Mouse (Mus musculus) embryonic facial prominence, embryonic 14.5 days (tissue): ENCODE measurements around the gene Scp2. TPM values are rescaled to one million over a fixed set of nuclear protein-coding genes. Genes with fewer than 3 reads are reported as not detected.
A peak's percentile ranks its signal among the peaks of the same experiment; 100 is the strongest.

Source experiments
- ATAC-seq: fragments of 200-750 bp; cut with Nextera tagmentation; 2 replicates; pipeline ENCODE4 v1.8.0; 2017; ENCODE audit warnings: low read depth, moderate number of reproducible peaks, moderate TSS enrichment
- DNase-seq: peaks from one replicate; pipeline ENCODE4 v3.0.0-alpha.2; 2015; ENCODE audit warnings: low spot score
- H3K27ac ChIP-seq: fragments of 300-500 bp; sonication (generic); replicated peaks from 2 replicates; pipeline ENCODE4 v1.5.1; 2014; ENCODE audit warnings: low read depth, mild to moderate bottlenecking, low read length, moderate library complexity
- H3K27me3 ChIP-seq: fragments of 300-500 bp; sonication (generic); replicated peaks from 2 replicates; pipeline ENCODE4 v1.6.1; 2014; ENCODE audit warnings: low read length; ENCODE audit not compliant: control insufficient read depth, insufficient read depth
- H3K36me3 ChIP-seq: fragments of 300-500 bp; sonication (generic); 2 replicates; pipeline ENCODE4 v1.6.1; 2014; ENCODE audit warnings: low read length, mixed read lengths; ENCODE audit not compliant: control insufficient read depth, insufficient read depth
- H3K4me1 ChIP-seq: fragments of 300-500 bp; sonication (generic); 2 replicates; pipeline ENCODE4 v1.6.1; 2014; ENCODE audit warnings: antibody characterized with exemption, low read length; ENCODE audit not compliant: control insufficient read depth, insufficient read depth
- H3K4me2 ChIP-seq: fragments of 300-500 bp; sonication (generic); 2 replicates; pipeline ENCODE4 v1.6.1; 2014; ENCODE audit warnings: low read depth, mild to moderate bottlenecking, low read length, moderate library complexity, mixed read lengths
- H3K4me3 ChIP-seq: fragments of 300-500 bp; sonication (generic); 2 replicates; pipeline ENCODE4 v1.5.1; 2014; ENCODE audit warnings: low read depth, mild to moderate bottlenecking, low read length
- H3K9ac ChIP-seq: fragments of 300-500 bp; sonication (generic); 2 replicates; pipeline ENCODE4 v1.6.1; 2014; ENCODE audit warnings: low read depth, mild to moderate bottlenecking, low read length, moderate library complexity, mixed read lengths
- H3K9me3 ChIP-seq: fragments of 300-500 bp; sonication (generic); 2 replicates; pipeline ENCODE4 v1.6.1; 2016; ENCODE audit warnings: low read length; ENCODE audit not compliant: control insufficient read depth
- WGBS: fragments of 180-500 bp; shearing (Covaris S2); extraction: QIAGEN DNeasy Blood & Tissue Kit; methylation state at CpG from one replicate; pipeline ENCODE4 v1.1.7; 2014; 5-methylcytosine and 5-hydroxymethylcytosine counted together
- polyA plus RNA-seq: library from polyadenylated mRNA; unstranded; fragments of >200 nt; fragmentation: Nextera tagmentation; extraction: Ambion mirVana; gene quantifications from 2 replicates; pipeline ENCODE4 v1.2.1, GENCODE M21; 2014

Gene Scp2
- polyA plus RNA-seq, 1 experiment from 2014 or later: 200 TPM

- DNase-seq (no peak), ATAC-seq (no peak)
- H3K9me3 ChIP-seq: no peaks in the 10 kb centered on the region
- no peaks in the 10 kb centered on the region for H3K27me3 ChIP-seq
- H3K4me2 ChIP-seq: no peak overlapping the region
- no peak overlapping the region for H3K27ac ChIP-seq
- no peaks in the 10 kb centered on the region for H3K36me3 ChIP-seq
- WGBS: 89% methylated on average over 1 of the region's 1 CpGs
- no peaks in the 10 kb centered on the region for H3K4me1 ChIP-seq
- H3K9ac ChIP-seq: no peak overlapping the region
- H3K4me3 ChIP-seq: no peak overlapping the region
These were observed 20.7 kb downstream of the Scp2 start for GRCm38 (mm10) chr4:108124104-108124503.

GRCm38 (mm10) chr4:108117924-108118876 is 26.6 kb downstream of the Scp2 start:
- Histone ChIP-seq H3K4me1 (no peaks in the 10 kb centered on the region), H3K27me3 (no peaks in the 10 kb centered on the region), H3K27ac (peak overlapping the region; percentile 78), H3K4me3 (peak overlapping the region; percentile 67), H3K9ac (peak overlapping the region; percentile 74), H3K9me3 (no peaks in the 10 kb centered on the region), H3K36me3 (no peaks in the 10 kb centered on the region), H3K4me2 (peak overlapping the region; percentile 66)
- 12% methylated on average over 43 of the region's 45 CpGs for WGBS
- ATAC-seq (peak; percentile 96), DNase-seq (peak; percentile 95)

- Histone ChIP-seq H3K4me1 (no peaks in the 10 kb centered on the region), H3K4me2 (no peak overlapping the region), H3K9me3 (no peaks in the 10 kb centered on the region), H3K9ac (no peak overlapping the region), H3K36me3 (no peaks in the 10 kb centered on the region), H3K27ac (no peak overlapping the region), H3K4me3 (no peak overlapping the region), H3K27me3 (no peaks in the 10 kb centered on the region)
- DNase-seq (no peak), ATAC-seq (no peak)
- WGBS: 92% methylated on average over 8 of the region's 8 CpGs
These were observed 27.3 kb downstream of the Scp2 start for GRCm38 (mm10) chr4:108117488-108117887.

- DNase-seq: no peak
- H3K9ac ChIP-seq: no peak overlapping the region
- no peak overlapping the region for H3K27ac ChIP-seq
- no peak overlapping the region for H3K4me3 ChIP-seq
- no peak for ATAC-seq
- no peaks in the 10 kb centered on the region for H3K27me3 ChIP-seq
- WGBS: 81% methylated on average over 2 of the region's 2 CpGs
- H3K4me1 ChIP-seq: no peaks in the 10 kb centered on the region
- 0 out of 2 replicates have a peak, but pooled peaks cover 6% of the 10 kb centered on the region for H3K36me3 ChIP-seq
- H3K4me2 ChIP-seq: no peak overlapping the region
- H3K9me3 ChIP-seq: no peaks in the 10 kb centered on the region
These were observed 28.3 kb downstream of the Scp2 start for GRCm38 (mm10) chr4:108116466-108116865.

GRCm38 (mm10) chr4:108110706-108111105 is 34.1 kb downstream of the Scp2 start:
- H3K27me3 ChIP-seq: no peaks in the 10 kb centered on the region
- DNase-seq: no peak
- 0 out of 2 replicates have a peak, but pooled peaks cover 6% of the 10 kb centered on the region for H3K36me3 ChIP-seq
- ATAC-seq: no peak
- no peak overlapping the region for H3K27ac ChIP-seq
- H3K9ac ChIP-seq: no peak overlapping the region
- H3K4me2 ChIP-seq: no peak overlapping the region
- no peaks in the 10 kb centered on the region for H3K9me3 ChIP-seq
- H3K4me1 ChIP-seq: no peaks in the 10 kb centered on the region
- no peak overlapping the region for H3K4me3 ChIP-seq
- 84% methylated on average over 2 of the region's 2 CpGs for WGBS

- 93% methylated on average over 7 of the region's 7 CpGs for WGBS
- H3K27ac ChIP-seq: no peak overlapping the region
- H3K27me3 ChIP-seq: no peaks in the 10 kb centered on the region
- H3K9me3 ChIP-seq: no peaks in the 10 kb centered on the region
- DNase-seq (no peak), ATAC-seq (no peak)
- no peak overlapping the region for H3K9ac ChIP-seq
- no peaks in the 10 kb centered on the region for H3K4me1 ChIP-seq
- H3K4me2 ChIP-seq: no peak overlapping the region
- H3K36me3 ChIP-seq: 0 out of 2 replicates have a peak, but pooled peaks cover 10% of the 10 kb centered on the region
- H3K4me3 ChIP-seq: no peak overlapping the region
These were observed 35.1 kb downstream of the Scp2 start for GRCm38 (mm10) chr4:108109728-108110127.

GRCm38 (mm10) chr4:108096345-108096744 is 48.5 kb downstream of the Scp2 start, which contains the start of gene Podn:
Podn (minus strand) TSS chr4:108096445.
- Histone ChIP-seq H3K27ac (no peak within 1 kb of the TSS), H3K27me3 (no peaks in the 10 kb centered on the region), H3K9ac (no peak within 1 kb of the TSS), H3K4me3 (no peak within 1 kb of the TSS), H3K36me3 (no peaks in the 10 kb centered on the region), H3K9me3 (no peaks in the 10 kb centered on the region), H3K4me1 (no peaks in the 10 kb centered on the region), H3K4me2 (no peak within 1 kb of the TSS)
- WGBS: 78% methylated on average over 4 of the region's 4 CpGs
- no peak for DNase-seq
- no peak for ATAC-seq

GRCm38 (mm10) chr4:108092741-108093397 is 51.9 kb downstream of the Scp2 start:
- H3K36me3 ChIP-seq: 0 out of 2 replicates have a peak, but pooled peaks cover 9% of the 10 kb centered on the region

More at GRCm38 (mm10) chr4:108092741-108093397, 51.9 kb downstream of the Scp2 start:
- no peak overlapping the region for H3K4me2 ChIP-seq
- ATAC-seq: no peak
- H3K27ac ChIP-seq: no peak overlapping the region
- H3K4me1 ChIP-seq: no peaks in the 10 kb centered on the region
- no peak for DNase-seq
- 80% methylated on average over 6 of the region's 6 CpGs for WGBS
- no peaks in the 10 kb centered on the region for H3K27me3 ChIP-seq
- H3K4me3 ChIP-seq: no peak overlapping the region
- H3K9ac ChIP-seq: no peak overlapping the region
- 0 out of 2 replicates have a peak, but pooled peaks cover 5% of the 10 kb centered on the region for H3K9me3 ChIP-seq
